Mouse (Mus musculus) hindbrain, embryonic 10.5 days (tissue): ENCODE results near the gene Lrba. TPM values are rescaled to one million over a fixed set of nuclear protein-coding genes. Genes with fewer than 3 reads are reported as not detected.

ENCODE experiments used
- DNase-seq: peaks from one replicate; pipeline ENCODE4 v3.0.0-alpha.2; 2017; ENCODE audit warnings: low spot score
- H3K27ac ChIP-seq: fragments of 300-500 bp; sonication (generic); 2 replicates; pipeline ENCODE4 v1.5.1; 2016; ENCODE audit warnings: mild to moderate bottlenecking, moderate library complexity
- H3K27me3 ChIP-seq: fragments of 300-500 bp; sonication (generic); 2 replicates; pipeline ENCODE4 v1.6.1; 2016; ENCODE audit warnings: mild to moderate bottlenecking; ENCODE audit not compliant: poor library complexity, insufficient read depth, severe bottlenecking
- H3K36me3 ChIP-seq: fragments of 300-500 bp; sonication (generic); 2 replicates; pipeline ENCODE4 v1.6.1; 2016; ENCODE audit warnings: mild to moderate bottlenecking, moderate library complexity
- H3K4me1 ChIP-seq: fragments of 300-500 bp; sonication (generic); replicated peaks from 2 replicates; pipeline ENCODE4 v1.6.1; 2016; ENCODE audit warnings: mild to moderate bottlenecking
- H3K4me3 ChIP-seq: fragments of 300-500 bp; sonication (generic); 2 replicates; pipeline ENCODE4 v1.5.1; 2016; ENCODE audit warnings: mild to moderate bottlenecking, moderate library complexity
- H3K9me3 ChIP-seq: fragments of 300-500 bp; sonication (generic); 2 replicates; pipeline ENCODE4 v1.6.1; 2016; ENCODE audit warnings: mild to moderate bottlenecking, moderate library complexity
- WGBS: fragments of 180-500 bp; shearing (Covaris S2); methylation state at CpG from one replicate; pipeline ENCODE4 v1.1.7; 2016; 5-methylcytosine and 5-hydroxymethylcytosine counted together
- polyA plus RNA-seq: library from polyadenylated mRNA; unstranded; fragments of >200 nt; fragmentation: Nextera tagmentation; extraction: Ambion mirVana; gene quantifications from 2 replicates; pipeline ENCODE4 v1.2.1, GENCODE M21; 2016

Lrba gene
- polyA plus RNA-seq, 1 experiment from 2014 or later: 4.5 TPM

DNA sequence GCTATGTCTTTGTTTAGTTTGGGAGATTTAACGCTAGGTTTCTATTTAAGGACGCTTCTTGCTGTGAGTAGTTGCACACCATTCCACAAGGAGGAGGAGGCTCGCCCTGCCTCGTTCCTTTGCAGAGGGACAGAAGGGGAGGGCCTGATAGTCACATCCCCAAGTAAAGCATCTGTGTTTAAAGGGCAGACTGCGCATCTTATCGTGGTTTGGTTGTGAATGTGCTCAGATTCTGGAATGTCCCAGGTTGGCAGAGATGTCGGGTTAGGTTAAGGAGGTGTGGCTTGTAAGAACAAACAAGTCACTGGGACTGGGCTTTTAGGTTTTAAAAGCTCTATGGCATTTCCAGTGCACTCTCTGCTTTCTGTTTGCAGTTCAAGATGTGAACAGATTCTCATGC lies 464.8 kb downstream of the Lrba start:
- Histone ChIP-seq H3K27me3 (0 out of 2 replicates have a peak, but pooled peaks cover under 1% of the 10 kb centered on the region), H3K27ac (peak overlapping the region; percentile 24; the same call in 1 of the 2 replicates), H3K9me3 (no peaks in the 10 kb centered on the region), H3K36me3 (no peaks in the 10 kb centered on the region), H3K4me1 (peaks cover 14% of the 10 kb centered on the region), H3K4me3 (no peak overlapping the region)
- 18% methylated on average over 7 of the region's 7 CpGs for WGBS
- DNase-seq: no peak

DNA sequence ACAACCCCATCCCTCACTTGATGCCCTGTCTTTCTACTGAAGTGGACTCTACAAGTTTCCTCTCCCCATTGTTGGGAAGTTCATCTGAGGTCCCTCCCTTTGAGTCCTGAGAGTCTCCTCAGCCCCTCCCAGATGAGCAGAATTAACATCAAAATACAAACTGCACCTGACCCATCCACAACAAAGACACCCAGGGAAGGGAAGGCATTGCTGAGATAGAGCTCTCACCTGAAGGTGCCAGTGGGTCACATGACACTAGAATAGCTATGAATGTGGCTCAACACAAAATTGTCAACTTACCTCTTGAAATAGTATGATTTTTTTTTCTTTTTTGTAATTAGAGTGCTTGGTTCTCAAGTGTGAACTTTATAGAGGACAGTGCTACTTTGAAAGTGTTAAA lies 468.3 kb downstream of the Lrba start:
- no peak for DNase-seq
- H3K36me3 ChIP-seq: no peaks in the 10 kb centered on the region
- H3K4me1 ChIP-seq: peaks cover 10% of the 10 kb centered on the region
- H3K27me3 ChIP-seq: peaks cover 8% of the 10 kb centered on the region; the same call in 1 of the 2 replicates
- no peak overlapping the region for H3K4me3 ChIP-seq
- no peaks in the 10 kb centered on the region for H3K9me3 ChIP-seq
- no peak overlapping the region for H3K27ac ChIP-seq

DNA sequence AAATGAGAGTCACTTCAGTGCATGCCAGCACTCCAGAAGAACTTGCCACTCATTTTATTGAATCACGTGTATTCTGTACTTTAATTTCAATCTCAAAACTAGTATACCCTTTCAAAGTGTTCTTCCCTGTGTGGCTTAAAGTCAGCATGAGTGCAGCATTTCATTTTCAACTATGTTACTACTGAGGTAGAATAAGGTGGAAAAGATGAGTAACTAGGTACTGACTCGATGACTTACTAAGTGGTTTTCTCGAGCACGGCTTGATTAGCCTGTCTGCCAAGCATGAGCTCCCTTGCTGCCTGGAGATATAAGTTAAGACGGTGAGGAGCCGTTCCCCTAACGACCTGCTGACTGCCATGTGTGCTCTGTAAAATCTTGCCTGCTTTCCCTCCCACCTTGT lies 469.1 kb downstream of the Lrba start:
- Histone ChIP-seq H3K27me3 (peaks cover 10% of the 10 kb centered on the region; the same call in 1 of the 2 replicates), H3K27ac (no peak overlapping the region), H3K4me3 (no peak overlapping the region), H3K36me3 (no peaks in the 10 kb centered on the region), H3K4me1 (peaks cover 7% of the 10 kb centered on the region), H3K9me3 (no peaks in the 10 kb centered on the region)
- 86% methylated on average over 7 of the region's 7 CpGs for whole genome bisulfite sequencing
- DNase-seq: no peak

DNA sequence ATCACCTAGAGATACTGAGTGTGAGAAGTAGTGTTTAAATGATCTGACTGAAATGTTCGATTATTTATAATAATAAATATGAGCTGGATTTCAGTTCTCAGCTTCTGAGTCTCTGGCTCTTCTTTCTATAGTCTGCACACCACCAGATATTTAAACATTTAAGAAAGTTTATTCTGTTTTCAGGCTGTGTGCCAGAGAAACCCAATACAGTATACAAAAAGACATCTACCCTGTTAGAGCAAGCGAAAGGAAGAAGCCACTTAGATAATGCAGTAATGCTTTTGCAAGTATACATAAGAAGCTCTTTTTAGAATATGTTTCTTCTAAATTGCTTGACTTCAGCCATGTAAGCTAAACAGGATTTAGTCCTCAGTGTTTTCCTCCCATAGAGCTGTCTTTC lies 474.5 kb downstream of the Lrba start:
- Histone ChIP-seq H3K36me3 (no peaks in the 10 kb centered on the region), H3K27ac (no peak overlapping the region), H3K4me1 (peaks cover 19% of the 10 kb centered on the region), H3K9me3 (no peaks in the 10 kb centered on the region), H3K4me3 (no peak overlapping the region), H3K27me3 (peaks cover 10% of the 10 kb centered on the region; the same call in 1 of the 2 replicates)
- WGBS: 86% methylated on average over 2 of the region's 2 CpGs
- DNase-seq: no peak

DNA sequence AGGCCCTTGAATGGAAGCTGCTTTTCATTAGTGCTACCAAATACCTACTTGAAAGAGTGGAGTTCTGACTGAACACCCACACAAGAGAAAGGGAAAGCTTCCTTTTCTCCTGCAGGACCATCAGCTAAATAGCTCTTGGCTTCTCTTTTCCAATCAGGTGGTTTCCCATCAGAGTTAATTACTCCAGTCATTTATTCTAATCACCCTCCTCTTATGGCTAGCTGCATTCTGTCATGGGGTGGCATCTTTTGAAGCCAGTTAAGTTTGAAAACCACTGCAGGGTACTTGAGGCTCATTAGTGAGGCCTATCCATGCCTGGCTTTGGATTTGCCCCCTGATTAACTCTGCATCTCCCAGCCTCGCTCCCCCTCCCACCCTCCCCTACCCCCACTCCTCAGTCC lies 476.7 kb downstream of the Lrba start:
- H3K4me3 ChIP-seq: no peak overlapping the region
- peak; percentile 59 for DNase-seq
- H3K27ac ChIP-seq: peak overlapping the region; percentile 76
- H3K36me3 ChIP-seq: no peaks in the 10 kb centered on the region
- 0% methylated on average over 1 of the region's 1 CpGs for WGBS
- H3K9me3 ChIP-seq: no peaks in the 10 kb centered on the region
- H3K27me3 ChIP-seq: peaks cover 6% of the 10 kb centered on the region; the same call in 1 of the 2 replicates
- H3K4me1 ChIP-seq: peaks cover 19% of the 10 kb centered on the region

DNA sequence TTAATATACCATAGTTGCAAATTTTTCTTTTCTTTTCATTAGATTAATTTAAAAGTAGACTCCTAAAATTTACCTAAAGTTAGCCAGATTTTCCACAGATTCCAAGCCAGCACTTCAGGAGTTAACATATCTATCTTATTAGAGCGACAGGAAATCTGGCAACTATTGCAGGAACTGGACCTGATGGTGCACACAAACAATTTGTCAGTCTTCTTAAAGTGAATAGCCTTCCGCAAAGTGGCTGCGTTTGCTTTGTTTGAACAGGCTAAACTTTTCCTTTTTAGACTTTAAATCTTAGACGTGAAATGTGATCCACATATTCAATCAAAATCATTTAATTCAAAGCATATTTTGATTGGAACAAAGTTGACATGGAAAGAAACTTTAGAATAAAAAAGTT lies 485.0 kb downstream of the Lrba start:
- WGBS: 51% methylated on average over 4 of the region's 4 CpGs
- Histone ChIP-seq H3K27ac (no peak overlapping the region), H3K4me3 (no peak overlapping the region), H3K27me3 (no peaks in the 10 kb centered on the region; the same call in 1 of the 2 replicates), H3K36me3 (no peaks in the 10 kb centered on the region), H3K9me3 (no peaks in the 10 kb centered on the region), H3K4me1 (peaks cover 11% of the 10 kb centered on the region; the same call in 1 of the 2 replicates)
- DNase-seq: no peak

DNA sequence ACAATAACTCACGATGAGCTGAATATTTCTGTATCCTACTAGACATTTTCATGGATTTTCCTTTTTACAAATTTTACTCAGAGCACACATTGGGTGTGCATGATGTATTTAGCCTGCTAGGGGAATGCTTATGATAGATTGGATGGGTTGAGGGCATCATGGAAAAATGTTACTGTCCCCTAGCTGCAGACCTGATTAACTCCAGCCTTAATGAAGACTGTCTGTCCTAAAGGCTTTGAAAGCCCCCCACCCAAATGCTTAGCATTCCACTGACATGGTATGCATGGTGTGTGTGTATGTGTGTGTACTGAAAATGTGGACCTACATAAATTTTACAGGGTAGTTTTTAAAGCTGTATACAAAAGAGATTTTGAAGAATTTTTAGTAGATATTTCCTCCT lies 487.1 kb downstream of the Lrba start:
- Histone ChIP-seq H3K36me3 (no peaks in the 10 kb centered on the region), H3K27me3 (no peaks in the 10 kb centered on the region), H3K27ac (0 out of 2 replicates have a peak overlapping the region, but pooled peaks have one; percentile 16), H3K4me3 (no peak overlapping the region), H3K4me1 (peaks cover 15% of the 10 kb centered on the region; the same call in 1 of the 2 replicates), H3K9me3 (no peaks in the 10 kb centered on the region)
- no peak for DNase-seq
- 82% methylated on average over 1 of the region's 1 CpGs for WGBS

DNA sequence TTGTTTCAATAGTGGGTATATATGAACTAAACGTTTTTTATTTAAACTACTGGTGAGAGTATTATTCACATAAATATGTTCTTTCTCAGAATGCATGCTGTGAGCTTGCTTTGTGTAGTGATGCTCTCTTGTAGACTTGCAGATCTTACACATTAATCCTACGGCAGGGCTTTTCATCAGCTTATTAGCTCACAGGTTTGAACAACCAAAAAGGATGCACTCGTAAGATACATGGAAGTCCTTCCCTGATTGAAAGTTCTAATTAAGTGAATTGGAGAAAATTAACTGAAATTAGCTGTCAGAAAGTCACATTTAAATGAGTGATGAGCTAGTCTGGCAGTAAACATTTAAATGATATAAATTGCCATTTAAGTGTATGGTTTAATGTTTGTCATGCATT lies 488.3 kb downstream of the Lrba start:
- Histone ChIP-seq H3K4me1 (peaks cover 15% of the 10 kb centered on the region; the same call in 1 of the 2 replicates), H3K36me3 (no peaks in the 10 kb centered on the region), H3K27me3 (no peaks in the 10 kb centered on the region), H3K27ac (no peak overlapping the region), H3K4me3 (no peak overlapping the region), H3K9me3 (no peaks in the 10 kb centered on the region)
- 46% methylated on average over 3 of the region's 3 CpGs for WGBS
- DNase-seq: no peak

DNA sequence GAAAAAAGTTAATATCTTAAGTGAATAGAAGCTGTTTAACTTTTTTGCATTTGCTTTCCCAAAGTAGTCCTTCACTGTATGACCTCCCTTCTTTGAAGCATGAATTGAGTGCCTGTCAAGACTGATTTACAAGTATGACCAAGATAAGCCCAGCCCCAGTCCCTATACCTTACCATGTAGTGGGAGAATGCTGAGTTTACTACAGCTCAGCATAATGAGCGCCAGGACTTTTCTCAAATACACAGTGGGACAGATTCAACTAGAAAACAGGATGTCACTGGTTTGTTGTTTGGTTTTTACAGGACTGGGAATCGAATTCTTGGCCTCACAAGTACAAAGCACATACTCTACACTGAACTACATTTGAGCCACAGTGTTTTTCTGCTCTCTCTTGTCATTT lies 490.0 kb downstream of the Lrba start:
- H3K36me3 ChIP-seq: no peaks in the 10 kb centered on the region
- H3K4me1 ChIP-seq: peaks cover 15% of the 10 kb centered on the region; the same call in 1 of the 2 replicates
- H3K27me3 ChIP-seq: no peaks in the 10 kb centered on the region
- no peak overlapping the region for H3K27ac ChIP-seq
- WGBS: 77% methylated on average over 2 of the region's 2 CpGs
- no peak overlapping the region for H3K4me3 ChIP-seq
- no peaks in the 10 kb centered on the region for H3K9me3 ChIP-seq
- no peak for DNase-seq

DNA sequence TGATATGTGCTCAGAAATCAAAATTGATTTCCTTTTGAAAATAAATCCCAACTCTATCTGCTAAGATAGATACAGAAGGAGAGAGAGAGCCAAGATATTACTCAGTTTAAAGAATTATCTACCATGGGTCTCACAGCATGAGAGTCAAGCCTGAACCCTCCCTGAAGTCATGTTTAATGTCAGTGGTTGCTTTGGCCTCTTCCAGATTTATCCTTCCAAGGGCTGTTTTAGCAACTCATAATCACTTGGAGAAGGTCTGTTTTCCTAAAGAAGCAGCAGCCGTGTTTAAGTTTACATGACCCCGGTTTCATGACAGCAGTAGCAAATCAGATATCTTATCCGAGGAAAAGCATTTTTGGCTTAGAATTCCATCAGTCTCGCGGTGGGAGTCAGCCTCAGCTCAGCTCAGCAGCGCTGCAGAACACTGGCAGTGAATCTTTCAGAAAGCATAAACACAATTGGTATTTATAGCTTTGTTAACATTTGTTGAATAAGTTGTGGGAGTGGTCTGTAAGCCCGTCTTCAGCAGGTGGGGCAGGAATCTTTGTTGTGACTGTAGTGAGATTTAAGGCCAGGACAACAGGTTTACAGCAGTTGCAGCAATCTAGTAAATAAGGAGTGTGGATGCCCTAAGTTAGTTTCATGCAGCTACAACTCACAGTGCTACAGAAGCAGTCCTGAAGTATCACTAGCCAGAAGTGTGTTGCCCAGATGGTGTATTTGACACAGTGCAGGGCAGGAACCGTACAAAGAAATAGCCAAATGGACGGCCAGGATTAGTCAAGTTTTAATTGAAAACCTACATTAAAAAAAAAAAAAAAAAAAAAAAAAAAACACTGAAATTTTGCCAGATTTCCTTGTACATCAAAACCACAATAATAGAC lies 499.2 kb downstream of the Lrba start:
- no peak for DNase-seq
- H3K27me3 ChIP-seq: no peaks in the 10 kb centered on the region
- H3K36me3 ChIP-seq: no peaks in the 10 kb centered on the region
- no peaks in the 10 kb centered on the region for H3K4me1 ChIP-seq
- no peak overlapping the region for H3K4me3 ChIP-seq
- WGBS: 61% methylated on average over 9 of the region's 9 CpGs
- H3K27ac ChIP-seq: no peak overlapping the region
- H3K9me3 ChIP-seq: no peaks in the 10 kb centered on the region

DNA sequence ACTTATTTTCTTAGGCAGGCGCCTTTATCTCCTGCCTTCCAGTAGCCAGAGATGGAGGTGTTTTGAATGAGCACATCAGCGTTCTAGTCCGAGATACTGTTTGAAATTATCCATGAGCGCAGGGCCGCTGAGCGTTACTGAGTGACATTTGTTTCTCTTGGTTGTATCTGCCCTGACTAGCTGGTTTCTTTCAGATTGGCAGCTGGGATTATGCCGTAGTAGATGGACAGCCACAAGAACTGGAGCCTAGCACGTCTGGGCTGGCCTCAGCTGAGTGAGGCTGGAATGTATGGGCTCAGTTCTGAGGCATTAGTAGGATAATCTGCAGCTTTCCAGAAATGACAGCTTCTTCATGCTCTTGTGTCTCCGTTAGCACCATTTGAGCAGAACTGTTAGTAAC lies 500.6 kb downstream of the Lrba start:
- Histone ChIP-seq H3K27ac (no peak overlapping the region), H3K4me1 (no peaks in the 10 kb centered on the region), H3K4me3 (no peak overlapping the region), H3K27me3 (no peaks in the 10 kb centered on the region), H3K9me3 (no peaks in the 10 kb centered on the region), H3K36me3 (no peaks in the 10 kb centered on the region)
- 78% methylated on average over 9 of the region's 9 CpGs for WGBS
- DNase-seq: no peak

DNA sequence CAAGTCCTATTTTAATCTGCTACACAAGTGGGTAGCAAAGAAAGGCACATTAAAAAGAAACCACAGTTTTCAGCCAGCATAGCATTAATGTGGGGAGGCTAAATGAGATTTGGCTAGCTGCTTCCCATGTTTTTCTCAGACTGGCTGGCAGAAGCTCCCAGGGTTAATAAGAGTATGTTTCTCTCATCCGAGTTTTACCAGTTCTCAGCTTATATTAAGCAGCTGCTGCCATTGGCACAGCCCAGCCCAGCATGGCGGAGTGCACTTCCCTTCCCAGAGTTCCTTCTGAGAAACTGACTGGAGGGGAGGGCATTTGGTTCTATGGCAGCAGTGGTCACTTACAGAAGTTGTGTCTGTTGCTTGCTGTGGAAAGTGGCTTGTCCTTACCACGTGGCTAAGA lies 514.4 kb downstream of the Lrba start:
- DNase-seq: no peak
- WGBS: 83% methylated on average over 3 of the region's 3 CpGs
- H3K27me3 ChIP-seq: no peaks in the 10 kb centered on the region
- no peaks in the 10 kb centered on the region for H3K4me1 ChIP-seq
- no peaks in the 10 kb centered on the region for H3K9me3 ChIP-seq
- H3K4me3 ChIP-seq: no peak overlapping the region
- H3K27ac ChIP-seq: no peak overlapping the region
- no peaks in the 10 kb centered on the region for H3K36me3 ChIP-seq

DNA sequence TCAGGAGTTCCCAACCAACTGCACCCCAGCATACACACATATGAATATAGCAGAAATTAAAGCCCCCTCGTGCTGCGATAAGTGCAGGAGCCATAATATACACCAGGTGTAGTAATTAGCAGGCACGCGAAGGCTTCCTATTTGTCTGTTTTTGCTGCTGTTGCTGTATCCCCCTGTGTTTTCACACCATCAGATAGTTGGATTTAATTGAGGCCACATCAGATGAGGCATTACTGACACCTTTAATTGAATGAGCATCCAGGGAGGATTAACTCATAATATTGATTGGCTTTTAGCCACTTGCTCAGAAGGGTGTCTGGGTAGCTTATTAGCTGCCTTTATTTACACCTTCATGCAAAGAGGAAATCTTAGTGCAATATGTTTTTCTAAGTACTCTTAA lies 515.3 kb downstream of the Lrba start:
- DNase-seq: no peak
- Histone ChIP-seq H3K4me3 (no peak overlapping the region), H3K4me1 (no peaks in the 10 kb centered on the region), H3K27me3 (no peaks in the 10 kb centered on the region), H3K36me3 (no peaks in the 10 kb centered on the region), H3K27ac (no peak overlapping the region), H3K9me3 (no peaks in the 10 kb centered on the region)
- WGBS: 89% methylated on average over 4 of the region's 4 CpGs
